Mouse (Mus musculus): ENCODE results near the gene Adamtsl1. TPM values are rescaled to one million over a fixed set of nuclear protein-coding genes. Genes with fewer than 3 reads are reported as not detected.

Gene Adamtsl1
- total and polyA plus RNA-seq, 3 experiments, result 0.05 TPM; not detected in 2

- DNase-seq (ENCODE audit: low spot score) (no peak), ATAC-seq (ENCODE audit: extremely low read depth, insufficient number of reproducible peaks, low FRiP score, poor library complexity, severe bottlenecking) (no peak)
- Histone ChIP-seq H3K4me3 (ENCODE audit: low read depth, low read length) (no peak overlapping the region), H3K9me3 (replicated peaks) (no peaks in the 10 kb centered on the region), H3K4me1 (ENCODE audit: insufficient read depth, low read depth, low read length) (no peaks in the 10 kb centered on the region), H3K27me3 (ENCODE audit: insufficient read depth, low read length) (no peaks in the 10 kb centered on the region), H3K36me3 (replicated peaks) (no peaks in the 10 kb centered on the region)
- TF ChIP-seq GATA1 (IDR thresholded peaks at IDR 0.05; ENCODE audit: borderline replicate concordance, low read length) (no peak), TAL1 (conservative IDR thresholded peaks at IDR 0.05; ENCODE audit: low read depth, low read length) (no peak), CTCF (IDR thresholded peaks at IDR 0.05; ENCODE audit: low read depth, low read length) (no peak), POLR2AphosphoS5 (IDR thresholded peaks at IDR 0.05; ENCODE audit: insufficient replicate concordance, low read depth, low read length) (no peak), GATA2 (IDR thresholded peaks at IDR 0.05; ENCODE audit: borderline replicate concordance, low read depth, low read length) (no peak)
Measured at GRCm38 (mm10) chr4:86410946-86411345, 897.0 kb downstream of the Adamtsl1 start.

- no peaks in the 10 kb centered on the region for H3K4me1 ChIP-seq (ENCODE audit: insufficient read depth, low read depth, low read length)
- DNase-seq (ENCODE audit: low spot score), result no peak
- no peaks in the 10 kb centered on the region for H3K36me3 ChIP-seq (replicated peaks)
- H3K9me3 ChIP-seq (replicated peaks), result no peaks in the 10 kb centered on the region
- H3K4me3 ChIP-seq (ENCODE audit: low read depth, low read length), result no peak overlapping the region
- no peaks in the 10 kb centered on the region for H3K27me3 ChIP-seq (ENCODE audit: insufficient read depth, low read length)
- no peak for ATAC-seq (ENCODE audit: extremely low read depth, insufficient number of reproducible peaks, low FRiP score, poor library complexity, severe bottlenecking)
- TF ChIP-seq GATA1 (IDR thresholded peaks at IDR 0.05; ENCODE audit: borderline replicate concordance, low read length) (no peak), CTCF (IDR thresholded peaks at IDR 0.05; ENCODE audit: low read depth, low read length) (no peak), TAL1 (conservative IDR thresholded peaks at IDR 0.05; ENCODE audit: low read depth, low read length) (no peak), GATA2 (IDR thresholded peaks at IDR 0.05; ENCODE audit: borderline replicate concordance, low read depth, low read length) (no peak), POLR2AphosphoS5 (IDR thresholded peaks at IDR 0.05; ENCODE audit: insufficient replicate concordance, low read depth, low read length) (no peak)
Measured at GRCm38 (mm10) chr4:86413388-86413787, 899.4 kb downstream of the Adamtsl1 start.

- DNase-seq (ENCODE audit: low spot score) (no peak), ATAC-seq (ENCODE audit: extremely low read depth, insufficient number of reproducible peaks, low FRiP score, poor library complexity, severe bottlenecking) (no peak)
- Histone ChIP-seq H3K9me3 (replicated peaks) (no peaks in the 10 kb centered on the region), H3K36me3 (replicated peaks) (no peaks in the 10 kb centered on the region), H3K4me3 (ENCODE audit: low read depth, low read length) (no peak overlapping the region), H3K4me1 (ENCODE audit: insufficient read depth, low read depth, low read length) (no peaks in the 10 kb centered on the region), H3K27me3 (ENCODE audit: insufficient read depth, low read length) (no peaks in the 10 kb centered on the region)
- TF ChIP-seq GATA2 (IDR thresholded peaks at IDR 0.05; ENCODE audit: borderline replicate concordance, low read depth, low read length) (no peak), TAL1 (conservative IDR thresholded peaks at IDR 0.05; ENCODE audit: low read depth, low read length) (no peak), GATA1 (IDR thresholded peaks at IDR 0.05; ENCODE audit: borderline replicate concordance, low read length) (no peak), POLR2AphosphoS5 (IDR thresholded peaks at IDR 0.05; ENCODE audit: insufficient replicate concordance, low read depth, low read length) (no peak), CTCF (IDR thresholded peaks at IDR 0.05; ENCODE audit: low read depth, low read length) (no peak)
Measured at GRCm38 (mm10) chr4:86416401-86417025, 902.5 kb downstream of the Adamtsl1 start.

GRCm38 (mm10) chr4:86422586-86422985, 908.6 kb downstream of the Adamtsl1 start:
- TF ChIP-seq TAL1 (conservative IDR thresholded peaks at IDR 0.05; ENCODE audit: low read depth, low read length) (no peak), GATA2 (IDR thresholded peaks at IDR 0.05; ENCODE audit: borderline replicate concordance, low read depth, low read length) (no peak), GATA1 (IDR thresholded peaks at IDR 0.05; ENCODE audit: borderline replicate concordance, low read length) (no peak), POLR2AphosphoS5 (IDR thresholded peaks at IDR 0.05; ENCODE audit: insufficient replicate concordance, low read depth, low read length) (no peak), CTCF (IDR thresholded peaks at IDR 0.05; ENCODE audit: low read depth, low read length) (no peak)
- Histone ChIP-seq H3K36me3 (replicated peaks) (no peaks in the 10 kb centered on the region), H3K4me1 (ENCODE audit: insufficient read depth, low read depth, low read length) (no peaks in the 10 kb centered on the region), H3K27me3 (ENCODE audit: insufficient read depth, low read length) (no peaks in the 10 kb centered on the region; the same call in 1 of the 2 replicates), H3K9me3 (replicated peaks) (no peaks in the 10 kb centered on the region), H3K4me3 (ENCODE audit: low read depth, low read length) (no peak overlapping the region)
- DNase-seq (ENCODE audit: low spot score) (no peak), ATAC-seq (ENCODE audit: extremely low read depth, insufficient number of reproducible peaks, low FRiP score, poor library complexity, severe bottlenecking) (no peak)

- Histone ChIP-seq H3K4me3 (ENCODE audit: low read depth, low read length) (no peak overlapping the region), H3K4me1 (ENCODE audit: insufficient read depth, low read depth, low read length) (no peaks in the 10 kb centered on the region), H3K36me3 (replicated peaks) (no peaks in the 10 kb centered on the region), H3K9me3 (replicated peaks) (no peaks in the 10 kb centered on the region), H3K27me3 (ENCODE audit: insufficient read depth, low read length) (no peaks in the 10 kb centered on the region; the same call in 1 of the 2 replicates)
- DNase-seq (ENCODE audit: low spot score) (no peak), ATAC-seq (ENCODE audit: extremely low read depth, insufficient number of reproducible peaks, low FRiP score, poor library complexity, severe bottlenecking) (no peak)
- TF ChIP-seq CTCF (IDR thresholded peaks at IDR 0.05; ENCODE audit: low read depth, low read length), result no peak
- no peak for TF ChIP-seq GATA2 (IDR thresholded peaks at IDR 0.05; ENCODE audit: borderline replicate concordance, low read depth, low read length)
- no peak for TF ChIP-seq GATA1 (IDR thresholded peaks at IDR 0.05; ENCODE audit: borderline replicate concordance, low read length)
- TF ChIP-seq TAL1 (conservative IDR thresholded peaks at IDR 0.05; ENCODE audit: low read depth, low read length), result no peak
- no peak for TF ChIP-seq POLR2AphosphoS5 (IDR thresholded peaks at IDR 0.05; ENCODE audit: insufficient replicate concordance, low read depth, low read length)
Measured at GRCm38 (mm10) chr4:86425581-86425980, 911.6 kb downstream of the Adamtsl1 start.

GRCm38 (mm10) chr4:86426549-86426948, 912.6 kb downstream of the Adamtsl1 start:
- Histone ChIP-seq H3K27me3 (ENCODE audit: insufficient read depth, low read length) (no peaks in the 10 kb centered on the region; the same call in 1 of the 2 replicates), H3K4me3 (ENCODE audit: low read depth, low read length) (no peak overlapping the region), H3K36me3 (replicated peaks) (no peaks in the 10 kb centered on the region), H3K4me1 (ENCODE audit: insufficient read depth, low read depth, low read length) (no peaks in the 10 kb centered on the region), H3K9me3 (replicated peaks) (no peaks in the 10 kb centered on the region)
- ATAC-seq (ENCODE audit: extremely low read depth, insufficient number of reproducible peaks, low FRiP score, poor library complexity, severe bottlenecking), result no peak
- no peak for DNase-seq (ENCODE audit: low spot score)
- no peak for TF ChIP-seq CTCF (IDR thresholded peaks at IDR 0.05; ENCODE audit: low read depth, low read length)
- no peak for TF ChIP-seq TAL1 (conservative IDR thresholded peaks at IDR 0.05; ENCODE audit: low read depth, low read length)
- TF ChIP-seq POLR2AphosphoS5 (IDR thresholded peaks at IDR 0.05; ENCODE audit: insufficient replicate concordance, low read depth, low read length), result no peak
- no peak for TF ChIP-seq GATA2 (IDR thresholded peaks at IDR 0.05; ENCODE audit: borderline replicate concordance, low read depth, low read length)
- TF ChIP-seq GATA1 (IDR thresholded peaks at IDR 0.05; ENCODE audit: borderline replicate concordance, low read length), result no peak

Measured in G1E (cell line).